Mouse (Mus musculus): ENCODE measurements around the gene Spin2c.

Gene Spin2c

DNA sequence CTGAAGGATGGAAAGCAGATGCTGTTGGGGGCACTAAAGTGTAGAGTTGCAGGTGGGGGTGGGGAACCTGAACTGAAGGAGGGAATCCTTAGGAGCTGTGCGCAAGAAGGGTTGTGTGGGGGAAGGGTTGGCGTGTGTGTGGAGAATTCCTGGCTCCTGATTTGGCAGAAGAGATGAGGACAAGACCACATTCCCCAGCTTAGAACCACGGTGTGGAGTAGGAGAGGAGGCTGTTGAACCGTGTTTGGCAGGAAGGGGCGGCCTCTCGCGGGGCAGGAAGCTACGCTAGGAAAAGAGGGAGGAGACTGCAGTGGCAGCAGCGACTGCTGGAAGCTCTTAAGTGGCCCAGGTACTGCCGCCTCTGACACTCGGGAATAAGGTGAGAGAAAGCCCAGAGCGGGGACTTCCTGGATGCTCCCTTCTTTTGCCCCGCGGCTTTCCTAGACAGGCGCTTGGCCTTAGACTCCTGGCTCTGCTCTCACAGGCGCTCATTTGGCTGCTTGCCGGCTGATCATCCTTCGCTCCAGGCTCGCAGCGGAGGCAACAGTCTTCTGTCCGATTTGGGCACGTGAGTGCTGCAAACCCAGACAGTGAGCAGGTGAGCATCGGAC is at the start of gene Spin2c:
TSS of gene Spin2c (plus strand) at position 275 of the 611 bp plus-strand sequence.
- no peak for DNase-seq (ENCODE audit: extremely low read depth, insufficient read length, low spot score)

DNA sequence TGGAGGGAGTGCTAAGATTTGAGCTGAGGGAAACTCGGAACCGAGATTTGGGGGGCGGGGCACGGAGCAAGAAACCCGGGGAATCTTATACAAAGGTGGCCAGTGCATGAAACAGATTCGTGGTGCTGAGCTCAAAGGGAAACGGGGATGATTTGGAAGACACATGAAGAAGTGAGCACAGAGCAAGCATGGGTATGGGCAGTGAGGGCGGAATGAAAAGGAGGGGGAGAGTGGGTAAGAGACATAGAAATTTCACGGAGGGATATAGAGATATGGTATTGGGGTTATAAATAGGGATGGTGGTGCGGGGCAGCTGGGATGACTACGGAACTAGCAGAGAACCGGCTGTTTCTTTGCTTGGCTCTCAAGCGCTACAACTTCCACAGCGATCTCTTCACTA is 581 bp downstream of the Spin2c start:
- DNase-seq (ENCODE audit: extremely low read depth, insufficient read length, low spot score): no peak
